Mouse (Mus musculus): ENCODE measurements around the gene Pcgf2.
A peak's percentile ranks its signal among the peaks of the same experiment; 100 is the strongest.

Pcgf2 gene

GRCm38 (mm10) chr11:97694921-97695711 is 5.2 kb downstream of the Pcgf2 start:
- peak; percentile 71 for DNase-seq

- no peak for DNase-seq
These were observed 5.9 kb downstream of the Pcgf2 start for GRCm38 (mm10) chr11:97694435-97694834.

- peak; percentile 52 for DNase-seq
These were observed 10.4 kb downstream of the Pcgf2 start for GRCm38 (mm10) chr11:97689861-97690260.

- DNase-seq, result peak; percentile 45
These were observed 13.2 kb downstream of the Pcgf2 start for GRCm38 (mm10) chr11:97687061-97687460.

- DNase-seq, result no peak
These were observed 13.9 kb downstream of the Pcgf2 start for GRCm38 (mm10) chr11:97686322-97686908.

- DNase-seq, result peak; percentile 98
These were observed 14.5 kb downstream of the Pcgf2 start, which contains the start of gene Cisd3 for GRCm38 (mm10) chr11:97685613-97686321. TSS of gene Cisd3 (plus strand) at chr11:97685826.

GRCm38 (mm10) chr11:97684766-97685165 is 15.5 kb downstream of the Pcgf2 start:
- no peak for DNase-seq

GRCm38 (mm10) chr11:97684063-97684680 is 16.1 kb downstream of the Pcgf2 start:
- no peak for DNase-seq

GRCm38 (mm10) chr11:97682504-97683055 is 17.7 kb downstream of the Pcgf2 start:
- DNase-seq, result no peak

GRCm38 (mm10) chr11:97680430-97680829 is 19.9 kb downstream of the Pcgf2 start:
- DNase-seq, result no peak

- DNase-seq, result no peak
These were observed 22.0 kb downstream of the Pcgf2 start for GRCm38 (mm10) chr11:97678301-97678700.

- DNase-seq, result no peak
These were observed 22.5 kb downstream of the Pcgf2 start for GRCm38 (mm10) chr11:97677842-97678241.

GRCm38 (mm10) chr11:97677381-97677780 is 22.9 kb downstream of the Pcgf2 start:
- DNase-seq, result no peak

- no peak for DNase-seq
These were observed 24.1 kb downstream of the Pcgf2 start for GRCm38 (mm10) chr11:97676050-97676754.

- DNase-seq, result no peak
These were observed 27.1 kb downstream of the Pcgf2 start for GRCm38 (mm10) chr11:97673148-97673547.

GRCm38 (mm10) chr11:97671177-97671527 is 29.1 kb downstream of the Pcgf2 start:
- DNase-seq, result no peak

- DNase-seq, result no peak
These were observed 29.8 kb downstream of the Pcgf2 start for GRCm38 (mm10) chr11:97670234-97671176.

GRCm38 (mm10) chr11:97669829-97670228 is 30.5 kb downstream of the Pcgf2 start:
- DNase-seq, result peak; percentile 69

GRCm38 (mm10) chr11:97669268-97669667 is 31.0 kb downstream of the Pcgf2 start:
- DNase-seq, result no peak

GRCm38 (mm10) chr11:97668160-97668559 is 32.1 kb downstream of the Pcgf2 start:
- DNase-seq, result no peak

- no peak for DNase-seq
These were observed 33.5 kb downstream of the Pcgf2 start for GRCm38 (mm10) chr11:97666794-97667193.
